Mouse (Mus musculus) brown adipose tissue, adult 24 weeks (tissue): ENCODE measurements at regions not wholly inside any gene's neighbourhood (a gene's known extent, or its start where the extent isn't known, plus 50 kb on each side); places are given as distances from the start of the nearest gene placed in this dataset.

Experiments used
- H3K27ac ChIP-seq: fragments of 200-500 bp; replicated peaks from 2 replicates; pipeline ENCODE4 v1.5.1; 2012; ENCODE audit warnings: low read depth, mild to moderate bottlenecking, low read length
- H3K4me1 ChIP-seq: fragments of 200-500 bp; 2 replicates; pipeline ENCODE4 v1.6.1; 2012; ENCODE audit warnings: low read length, mixed read lengths; ENCODE audit not compliant: control insufficient read depth, insufficient read depth, insufficient read length
- H3K4me3 ChIP-seq: fragments of 200-500 bp; 2 replicates; pipeline ENCODE4 v1.5.1; 2012; ENCODE audit warnings: low read depth, mild to moderate bottlenecking, low read length, moderate library complexity; ENCODE audit not compliant: insufficient read depth

DNA sequence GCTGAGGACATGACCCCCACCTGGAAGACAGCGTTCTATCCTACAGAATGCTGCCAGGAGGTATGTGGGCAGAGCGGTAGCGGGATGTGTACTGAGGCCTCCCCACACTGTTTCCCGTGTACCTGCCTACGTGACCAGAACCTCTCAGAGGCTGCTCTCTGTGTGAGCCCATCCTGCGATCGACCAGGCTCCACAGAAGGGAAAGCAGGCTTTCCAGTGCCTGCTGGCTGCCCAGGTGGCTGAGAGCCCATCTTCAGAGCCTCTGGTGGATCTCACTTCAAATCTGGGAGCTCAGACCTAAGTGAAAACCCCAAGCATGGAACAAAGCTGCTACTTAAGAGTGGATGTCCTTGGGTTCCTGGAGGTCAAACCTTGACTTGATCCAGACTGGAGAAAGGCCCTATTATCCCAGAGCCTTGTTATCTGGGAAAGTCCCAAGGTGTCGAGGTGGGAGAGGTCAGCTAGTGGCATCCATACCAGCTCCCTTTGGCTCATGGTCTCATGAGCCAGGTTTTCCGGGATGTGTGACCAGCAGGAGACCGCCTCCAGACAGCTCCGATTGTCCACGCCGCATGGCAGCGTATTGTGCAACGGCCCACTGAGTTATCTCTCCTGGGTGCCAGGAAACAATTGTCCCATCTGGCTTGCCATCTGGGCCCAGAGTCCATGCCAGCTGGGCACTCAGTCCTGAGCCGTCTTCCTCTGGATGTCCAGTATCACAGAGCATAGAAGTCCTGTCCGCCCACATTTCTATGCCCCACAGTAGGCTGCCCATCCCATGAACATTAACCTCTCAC, 303.5 kb upstream of the Dio3 start:
- H3K4me3 ChIP-seq: no peak overlapping the region
- no peak overlapping the region for H3K27ac ChIP-seq

GRCm38 (mm10) chr12:109984651-109985050, 294.2 kb upstream of the Dio3 start:
- H3K4me3 ChIP-seq: no peak overlapping the region
- no peak overlapping the region for H3K27ac ChIP-seq
- H3K4me1 ChIP-seq: no peaks in the 10 kb centered on the region

More for the DNA sequence above, 303.5 kb upstream of the Dio3 start:
- no peaks in the 10 kb centered on the region for H3K4me1 ChIP-seq

- Histone ChIP-seq H3K27ac (no peak overlapping the region), H3K4me1 (no peaks in the 10 kb centered on the region)
These were observed 285.5 kb upstream of the Dio3 start for GRCm38 (mm10) chr12:109993410-109993809.

GRCm38 (mm10) chr12:110002717-110003116, 276.2 kb upstream of the Dio3 start:
- no peaks in the 10 kb centered on the region for H3K4me1 ChIP-seq
- no peak overlapping the region for H3K4me3 ChIP-seq
- H3K27ac ChIP-seq: no peak overlapping the region

More at GRCm38 (mm10) chr12:109993410-109993809, 285.5 kb upstream of the Dio3 start:
- H3K4me3 ChIP-seq: no peak overlapping the region

GRCm38 (mm10) chr12:110009136-110009535, 269.7 kb upstream of the Dio3 start:
- H3K27ac ChIP-seq: no peak overlapping the region
- H3K4me1 ChIP-seq: no peaks in the 10 kb centered on the region
- no peak overlapping the region for H3K4me3 ChIP-seq

DNA sequence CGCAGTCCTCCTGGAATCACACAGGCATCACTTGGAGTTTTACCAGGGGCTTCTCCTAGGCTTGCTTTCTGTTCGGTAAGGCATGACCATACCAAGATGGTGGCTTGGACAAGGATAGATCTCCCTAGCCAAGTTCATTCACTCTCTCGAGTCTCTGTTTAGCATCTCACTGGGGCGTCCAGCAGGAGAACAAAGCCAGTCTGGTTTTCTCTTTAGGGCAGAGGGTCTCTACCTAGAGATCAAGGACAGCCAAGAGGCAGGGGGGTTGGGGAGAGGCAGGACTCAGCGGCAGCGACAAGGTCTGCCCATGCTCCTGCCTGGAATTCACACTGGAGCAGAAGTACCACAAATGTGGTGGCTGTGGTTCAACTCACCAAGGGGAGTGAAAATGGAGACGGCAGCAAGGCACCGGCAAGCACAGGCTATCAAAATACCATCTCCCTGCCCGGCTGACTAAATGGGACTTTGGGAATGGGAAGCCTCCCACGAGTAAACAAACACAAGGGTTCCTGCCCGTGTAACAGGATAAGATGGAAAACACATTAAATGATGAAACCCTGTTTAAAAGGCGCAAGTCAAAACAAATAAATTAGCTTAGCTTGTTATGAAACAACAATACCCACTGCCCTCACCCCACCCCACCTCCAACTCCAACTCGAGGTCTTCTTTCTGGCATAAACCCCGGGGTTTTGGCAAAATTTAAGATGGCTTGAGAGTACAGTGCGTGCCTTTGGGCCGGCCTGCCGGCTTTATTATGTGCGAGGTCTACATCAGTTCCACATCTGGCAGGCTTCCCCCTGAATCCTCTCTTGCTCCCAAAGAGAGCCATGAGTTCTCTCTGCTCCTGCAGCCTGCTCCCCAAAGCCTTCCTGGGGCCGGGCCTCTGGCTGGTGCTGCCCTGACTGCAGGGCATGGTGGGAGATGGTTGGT, 258.1 kb upstream of the Dio3 start:
- Histone ChIP-seq H3K4me1 (no peaks in the 10 kb centered on the region), H3K27ac (no peak overlapping the region), H3K4me3 (no peak overlapping the region)

DNA sequence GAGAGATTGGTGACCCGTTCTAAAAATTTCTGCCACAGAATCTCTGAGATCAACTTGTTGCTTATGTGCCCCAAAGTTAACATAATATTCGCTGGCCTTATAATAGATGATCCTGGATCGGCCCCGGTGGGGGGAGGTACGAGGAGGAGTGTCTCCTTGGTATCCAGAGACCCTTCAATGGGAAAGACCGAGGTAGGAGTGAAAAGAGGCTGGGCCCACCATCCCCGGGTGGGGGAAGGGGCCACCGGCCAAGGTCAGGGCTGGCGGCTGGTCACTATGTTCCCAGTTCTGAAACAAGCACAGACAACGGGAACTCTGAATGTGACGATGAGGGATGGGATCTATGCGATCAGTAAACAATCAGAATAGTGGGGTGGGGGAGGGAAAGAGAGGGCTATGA, 257.2 kb upstream of the Dio3 start:
- Histone ChIP-seq H3K4me3 (no peak overlapping the region), H3K27ac (no peak overlapping the region), H3K4me1 (no peaks in the 10 kb centered on the region)

DNA sequence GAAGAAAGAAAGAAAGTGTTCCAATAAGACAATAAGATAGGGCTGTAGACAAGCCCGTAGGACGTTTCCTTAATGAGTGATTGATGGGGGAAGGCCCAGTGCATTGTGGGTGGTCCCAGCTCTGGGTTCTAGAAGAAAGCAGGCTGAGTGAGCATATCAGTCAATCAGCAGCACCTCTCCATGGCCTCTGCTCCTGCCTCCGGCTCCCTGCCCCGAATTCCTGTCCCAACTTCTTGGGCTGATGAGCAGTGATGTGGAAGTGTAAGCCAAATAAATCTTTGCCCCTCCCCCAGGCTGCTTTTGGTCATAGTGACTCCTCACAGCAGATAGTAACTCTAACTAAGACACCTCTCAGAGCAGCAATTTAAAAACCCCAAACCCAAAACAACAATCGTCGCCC, 256.2 kb upstream of the Dio3 start:
- H3K27ac ChIP-seq: no peak overlapping the region
- H3K4me1 ChIP-seq: no peaks in the 10 kb centered on the region
- H3K4me3 ChIP-seq: no peak overlapping the region

GRCm38 (mm10) chr12:110023192-110024101, 255.4 kb upstream of the Dio3 start:
- Histone ChIP-seq H3K4me1 (no peaks in the 10 kb centered on the region), H3K4me3 (no peak overlapping the region), H3K27ac (no peak overlapping the region)

- Histone ChIP-seq H3K4me1 (no peaks in the 10 kb centered on the region), H3K27ac (no peak overlapping the region), H3K4me3 (no peak overlapping the region)
These were observed 254.6 kb upstream of the Dio3 start for GRCm38 (mm10) chr12:110024295-110024694.

GRCm38 (mm10) chr12:110025171-110025570, 253.7 kb upstream of the Dio3 start:
- Histone ChIP-seq H3K4me1 (no peaks in the 10 kb centered on the region), H3K27ac (no peak overlapping the region), H3K4me3 (no peak overlapping the region)

GRCm38 (mm10) chr12:110026033-110026750, 252.7 kb upstream of the Dio3 start:
- H3K4me1 ChIP-seq: no peaks in the 10 kb centered on the region
- no peak overlapping the region for H3K27ac ChIP-seq
- H3K4me3 ChIP-seq: no peak overlapping the region

DNA sequence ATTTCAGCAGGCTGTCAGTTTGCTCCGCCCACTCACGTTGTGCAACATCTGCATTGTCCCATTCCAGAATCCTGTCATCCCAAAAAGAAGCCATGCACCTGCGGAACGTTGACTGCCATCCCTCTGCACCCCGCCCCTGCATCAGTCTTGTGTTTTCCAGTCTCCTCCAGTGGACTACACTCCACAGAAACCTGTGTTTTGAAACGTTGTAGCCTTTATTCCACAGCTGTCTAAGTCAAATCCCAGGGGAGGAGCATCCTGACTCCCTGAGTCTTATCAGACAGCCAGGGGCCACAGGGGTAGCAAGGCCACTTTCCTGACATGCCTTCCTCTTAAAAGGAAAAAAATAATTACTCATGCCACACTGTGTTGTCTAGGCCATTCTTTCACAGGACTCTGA, 251.5 kb upstream of the Dio3 start:
- H3K4me1 ChIP-seq: no peaks in the 10 kb centered on the region
- no peak overlapping the region for H3K27ac ChIP-seq
- no peak overlapping the region for H3K4me3 ChIP-seq

DNA sequence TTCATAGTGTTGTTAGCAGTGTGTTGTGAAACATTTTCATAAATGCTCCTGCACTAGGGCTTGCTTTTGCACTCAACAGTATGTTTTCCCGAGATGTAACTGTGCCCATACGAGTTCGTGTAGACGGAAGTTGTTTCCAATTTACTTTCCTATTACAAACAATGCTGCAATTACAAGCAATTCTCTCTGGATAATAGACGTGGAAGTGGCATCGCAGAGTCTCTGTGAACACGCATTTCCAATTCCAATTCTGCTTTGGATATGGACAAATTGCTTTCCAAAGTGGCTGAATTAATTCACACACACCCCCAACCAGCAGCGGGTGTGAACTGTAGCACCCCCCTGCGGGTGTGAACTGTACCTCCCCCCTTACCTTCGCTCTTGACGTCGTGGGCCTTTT, 250.9 kb upstream of the Dio3 start:
- Histone ChIP-seq H3K27ac (no peak overlapping the region), H3K4me3 (no peak overlapping the region), H3K4me1 (no peaks in the 10 kb centered on the region)
